Mouse (Mus musculus) monocyte, adult 2 months (primary cell): Measurements from ENCODE around the gene Ugcg.

ENCODE experiments used
- DNase-seq, 2 experiments: peaks; one replicate each; pipeline ENCODE4 v3.0.0; 2022; ENCODE audit warnings: low spot score in 2 of 2, low read depth in 1 of 2

Ugcg gene

DNA sequence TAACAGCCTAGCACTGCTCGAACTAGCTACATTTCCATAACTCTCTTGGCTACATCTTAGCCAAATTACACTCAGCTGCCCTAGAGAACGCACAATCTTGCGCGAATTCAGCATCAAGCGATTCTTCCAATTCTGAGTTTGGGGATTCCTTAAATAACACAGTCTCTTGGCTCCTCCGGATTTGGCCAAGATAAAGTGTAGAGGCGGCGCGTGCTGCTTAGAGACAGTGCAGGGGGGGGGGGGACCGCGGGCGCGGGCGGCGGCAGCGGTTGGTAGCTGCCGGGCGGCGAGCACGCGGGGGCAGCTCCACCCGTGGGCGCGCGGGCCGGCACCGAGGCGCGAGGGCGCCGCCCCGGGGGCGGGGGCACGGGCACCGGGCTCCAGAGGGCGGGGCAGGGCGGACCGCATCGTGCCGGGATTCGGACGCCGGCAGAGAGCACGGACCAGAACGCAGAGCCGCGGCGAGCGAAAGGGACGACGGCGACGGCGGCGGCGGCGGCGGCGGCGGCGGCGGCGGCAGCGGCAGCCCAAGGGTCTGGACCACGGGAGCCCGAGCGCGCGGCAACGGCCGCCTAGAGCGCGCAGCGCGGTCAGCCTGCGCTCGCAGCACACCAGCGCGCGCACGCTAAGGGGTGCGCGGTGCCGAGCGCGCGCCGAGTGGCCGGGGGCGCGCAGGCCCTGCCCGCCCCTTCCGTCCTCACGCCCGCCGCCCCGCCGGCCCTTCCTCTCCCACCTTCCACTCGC, at the start of gene Ugcg:
TSS of gene Ugcg (plus strand) at position 456 of the 744 bp plus-strand sequence.
- peak in 1 of 2 experiments; percentile 54 for DNase-seq

DNA sequence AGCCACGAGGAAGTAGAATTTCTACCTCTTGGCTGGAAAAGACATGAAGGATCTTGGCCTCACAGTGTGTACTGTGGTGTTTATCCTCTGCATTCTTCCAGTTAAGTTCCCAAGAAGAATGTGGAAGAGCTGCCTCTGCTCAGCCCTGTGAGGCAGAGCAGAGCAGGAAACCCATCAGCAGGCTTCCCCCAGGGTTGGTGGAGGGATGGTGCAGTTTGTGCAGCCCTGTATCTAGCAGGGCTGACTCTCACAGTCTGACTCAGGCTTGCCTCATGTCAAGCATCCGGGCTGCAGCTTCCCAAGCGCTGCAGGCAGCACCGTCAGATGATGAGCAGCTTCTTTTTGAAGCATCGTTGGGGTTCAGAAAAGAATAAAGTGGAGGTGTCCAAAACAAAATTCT, 40.0 kb upstream of the Ugcg start:
- no peak for DNase-seq

DNA sequence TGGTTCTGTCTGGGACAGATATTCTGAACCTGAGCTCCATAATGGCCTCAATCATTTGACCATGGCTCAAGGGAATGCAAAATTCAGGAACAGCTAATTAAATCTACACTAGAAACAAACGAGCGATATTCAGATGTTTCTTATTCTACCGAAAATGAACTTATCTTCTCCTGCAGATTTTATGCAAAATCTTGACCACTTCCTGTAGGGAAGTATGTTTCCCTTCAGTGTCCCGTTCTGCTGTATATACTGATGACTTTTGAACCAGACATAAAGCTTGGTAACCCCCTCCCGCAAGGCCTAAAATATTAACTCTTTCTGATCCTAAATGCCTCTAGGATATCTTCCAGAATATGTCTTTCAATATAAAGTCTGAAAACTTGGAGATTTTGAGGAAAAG, 38.1 kb upstream of the Ugcg start:
- no peak for DNase-seq

DNA sequence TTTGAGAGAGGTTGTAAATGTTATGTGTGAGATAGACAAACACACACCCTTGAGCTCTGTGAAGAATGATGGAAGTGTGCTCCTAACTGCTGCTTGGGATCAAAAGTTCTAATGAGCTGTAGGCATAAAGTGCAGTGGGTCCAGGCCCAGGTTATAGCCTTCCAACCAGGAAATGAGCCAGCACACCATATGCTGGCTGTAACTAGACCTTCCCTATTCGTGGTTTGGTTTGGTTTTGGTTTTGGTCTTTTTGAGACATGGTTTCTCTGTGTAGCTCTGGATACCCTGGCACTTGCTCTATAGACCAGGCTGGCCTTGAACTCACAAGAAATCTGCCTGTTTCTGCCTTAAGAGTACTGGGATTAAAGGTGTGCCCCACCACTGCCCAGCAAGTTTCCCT, 37.1 kb upstream of the Ugcg start:
- DNase-seq = no peak

DNA sequence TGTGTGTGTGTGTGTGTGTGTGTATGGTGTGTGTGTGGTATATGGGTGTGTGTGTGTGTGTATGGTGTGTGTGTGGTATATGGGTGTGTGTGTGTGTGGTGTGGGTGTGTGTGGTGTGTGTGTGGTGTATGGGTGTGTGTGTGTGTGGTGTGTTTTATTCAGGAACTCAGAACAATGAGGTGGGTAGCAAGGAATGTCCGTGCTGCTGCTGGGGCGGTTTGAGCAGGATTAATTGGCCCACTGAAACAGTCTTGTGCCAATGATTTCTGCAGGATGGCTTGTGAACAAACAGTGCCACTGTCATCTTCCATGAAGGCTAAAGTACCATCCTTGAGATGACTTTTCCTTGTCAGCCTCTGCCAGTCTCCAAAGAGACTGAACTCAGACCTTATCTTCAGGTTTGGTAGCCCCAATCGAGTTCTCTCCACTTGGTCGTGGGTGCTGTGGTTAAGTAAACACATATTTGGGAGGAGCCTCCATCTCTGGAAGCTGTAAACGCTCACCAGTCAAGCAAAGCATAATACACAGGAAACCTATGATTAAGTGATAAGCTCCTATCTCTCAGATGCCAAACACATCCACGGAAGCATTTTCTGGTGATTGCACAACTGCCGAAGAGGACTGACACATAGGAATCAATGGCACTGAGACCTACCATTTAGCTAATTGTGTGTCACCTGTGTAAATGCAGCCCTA, 32.0 kb upstream of the Ugcg start:
- DNase-seq = no peak

DNA sequence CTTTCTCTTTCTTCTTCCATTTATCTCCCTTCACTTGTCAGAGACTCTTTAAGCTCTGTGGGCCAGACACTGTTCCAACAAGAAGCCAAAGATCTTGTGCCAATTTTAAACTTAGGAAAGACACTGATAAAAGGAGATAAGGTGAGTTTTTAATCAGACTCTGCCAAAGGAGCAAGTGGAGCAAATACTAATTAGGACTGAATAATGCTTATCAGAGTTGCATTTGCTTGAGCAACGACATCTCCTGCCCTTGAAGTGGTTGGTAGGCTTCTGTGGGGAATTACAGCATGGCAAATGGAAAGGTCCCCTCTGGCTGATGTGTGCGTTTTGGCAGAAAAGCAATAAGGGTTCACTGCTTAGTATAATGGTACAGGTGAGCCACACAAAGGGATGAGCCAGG, 31.4 kb upstream of the Ugcg start:
- DNase-seq = no peak

DNA sequence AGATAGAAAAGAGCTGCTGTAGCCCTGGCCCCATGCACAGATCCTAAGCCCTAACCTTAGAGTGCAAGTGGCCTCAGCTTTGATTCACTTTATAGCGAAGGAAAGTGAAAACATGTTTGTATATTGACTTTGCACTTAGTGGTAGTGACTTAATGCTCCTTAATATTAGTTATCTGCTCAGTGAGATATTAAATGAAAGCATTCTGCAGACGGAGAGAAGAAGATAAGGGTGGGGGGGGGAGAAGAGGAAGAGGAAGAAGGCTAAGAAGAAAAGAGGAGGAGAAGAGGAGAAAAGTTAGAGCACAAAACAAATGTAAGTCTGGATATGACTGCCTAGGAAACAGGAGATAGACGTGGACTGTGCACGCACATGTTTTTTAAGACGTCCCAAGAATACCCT, 28.8 kb upstream of the Ugcg start:
- DNase-seq = no peak

DNA sequence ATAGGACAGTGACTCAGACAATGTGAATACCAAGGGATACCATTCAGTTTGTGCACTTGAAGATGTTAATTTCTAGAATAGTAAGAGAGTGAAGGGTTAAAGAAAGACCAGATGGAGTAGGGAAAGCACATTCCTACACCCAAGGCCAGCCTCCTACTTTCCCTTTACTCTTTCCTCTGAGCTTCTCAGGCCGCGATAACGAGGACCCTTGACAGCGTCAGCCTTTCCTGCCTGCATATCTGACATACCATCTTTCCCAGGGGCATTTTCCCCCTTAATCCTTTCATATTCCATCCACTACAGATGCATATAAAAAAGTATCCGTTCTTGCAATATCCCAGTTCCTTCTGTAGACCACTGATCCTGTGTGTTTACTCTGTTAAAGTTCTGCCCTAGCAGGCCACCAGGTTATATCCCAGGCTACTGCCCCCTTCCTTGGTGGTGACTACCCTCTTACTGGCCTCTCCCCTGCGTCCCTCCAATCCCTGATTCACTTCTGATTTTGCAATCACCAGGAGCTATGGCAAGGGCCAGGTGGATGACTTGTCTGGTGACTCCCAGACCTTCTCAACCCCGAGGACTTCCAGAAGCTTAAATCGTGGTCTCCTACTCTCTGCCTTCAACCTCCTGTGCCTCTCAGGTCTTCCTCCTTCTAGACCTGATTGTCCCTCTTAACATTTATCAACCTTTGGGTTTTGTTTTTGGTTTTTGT, 27.9 kb upstream of the Ugcg start:
- no peak for DNase-seq

DNA sequence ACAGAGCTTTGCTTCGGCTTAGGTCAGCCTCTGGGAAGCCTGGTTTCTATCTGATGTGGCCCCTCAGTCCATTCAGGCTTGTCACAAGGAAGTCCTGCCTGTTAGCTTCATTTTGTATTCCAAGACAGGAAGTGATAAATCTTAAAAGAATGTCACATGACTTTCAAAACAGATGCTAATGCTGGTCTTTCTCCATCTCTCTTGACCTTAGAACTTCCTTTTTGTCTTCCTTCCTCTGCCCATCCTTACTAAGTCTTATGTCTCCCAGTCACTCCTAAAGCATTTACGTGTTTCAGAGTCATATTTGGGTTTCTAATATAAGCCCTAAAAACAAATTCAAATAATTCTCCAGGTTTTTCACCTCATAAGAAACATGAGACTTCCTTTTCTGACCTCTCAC, 25.0 kb upstream of the Ugcg start:
- DNase-seq = no peak

DNA sequence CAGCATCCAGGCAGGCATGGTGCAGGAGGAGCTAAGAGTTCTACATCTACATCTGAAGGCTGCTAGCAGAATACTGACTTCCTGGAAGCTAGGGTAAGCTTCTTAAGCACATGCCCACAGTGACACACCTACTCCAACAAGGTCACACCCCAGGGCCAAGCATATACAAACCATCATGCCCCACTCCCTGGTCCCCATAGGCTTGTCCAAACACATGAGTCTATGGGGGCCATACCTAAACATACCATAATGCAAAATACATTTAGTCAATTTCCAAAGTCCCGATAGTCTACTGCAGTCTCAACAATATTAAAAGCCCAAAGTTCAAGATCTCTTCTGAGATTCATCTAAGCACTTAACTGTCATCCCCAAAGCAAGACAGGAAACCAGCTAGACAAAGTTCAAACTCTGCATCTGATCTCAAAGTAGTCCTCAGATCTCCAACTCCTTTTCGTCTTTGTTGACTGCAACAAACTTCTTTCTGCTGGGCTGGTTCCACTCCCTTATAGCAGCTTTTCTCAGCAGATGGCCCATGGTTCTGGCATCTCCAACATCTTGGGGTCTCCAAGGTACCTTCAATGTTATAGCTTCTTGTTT, 21.7 kb upstream of the Ugcg start:
- no peak for DNase-seq

DNA sequence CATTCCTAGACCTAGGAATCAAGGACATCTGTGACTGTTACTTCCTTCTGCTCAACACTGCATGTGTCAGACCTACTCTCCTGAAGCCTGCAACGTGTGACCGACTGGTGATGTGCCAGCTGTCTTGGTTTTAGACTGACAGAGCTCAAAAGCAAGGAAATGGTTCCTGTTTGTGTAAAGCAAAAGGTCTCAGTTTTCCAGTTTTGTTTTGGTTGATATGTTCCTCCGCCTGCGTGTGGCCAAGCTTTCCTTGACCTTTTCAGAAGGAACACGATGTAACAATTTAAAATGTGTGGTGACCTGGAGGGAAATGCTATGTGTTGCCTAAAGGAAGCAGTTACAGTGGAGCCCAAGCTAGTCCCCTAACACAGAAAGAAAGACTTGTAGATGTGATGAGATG, 19.1 kb upstream of the Ugcg start:
- DNase-seq = no peak

DNA sequence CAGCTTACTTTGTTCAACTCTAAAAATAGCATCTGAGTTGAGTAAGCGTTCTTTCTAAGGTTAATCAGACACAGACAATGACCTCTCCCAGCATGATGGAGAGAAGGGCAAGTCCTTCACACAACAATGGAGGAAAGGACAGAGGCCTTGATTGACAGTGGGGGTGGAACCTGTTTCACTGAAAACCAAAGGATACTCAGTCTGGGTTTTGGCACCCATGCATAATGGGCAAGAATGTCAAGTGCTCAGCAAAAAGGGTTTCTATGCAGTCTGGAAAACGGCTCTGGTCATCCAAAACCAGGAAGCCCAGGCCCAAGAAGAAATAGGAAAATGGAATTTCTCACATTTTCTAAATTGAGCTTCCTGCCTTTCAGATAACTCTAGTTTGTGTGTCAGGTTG, 16.4 kb upstream of the Ugcg start:
- DNase-seq = no peak

DNA sequence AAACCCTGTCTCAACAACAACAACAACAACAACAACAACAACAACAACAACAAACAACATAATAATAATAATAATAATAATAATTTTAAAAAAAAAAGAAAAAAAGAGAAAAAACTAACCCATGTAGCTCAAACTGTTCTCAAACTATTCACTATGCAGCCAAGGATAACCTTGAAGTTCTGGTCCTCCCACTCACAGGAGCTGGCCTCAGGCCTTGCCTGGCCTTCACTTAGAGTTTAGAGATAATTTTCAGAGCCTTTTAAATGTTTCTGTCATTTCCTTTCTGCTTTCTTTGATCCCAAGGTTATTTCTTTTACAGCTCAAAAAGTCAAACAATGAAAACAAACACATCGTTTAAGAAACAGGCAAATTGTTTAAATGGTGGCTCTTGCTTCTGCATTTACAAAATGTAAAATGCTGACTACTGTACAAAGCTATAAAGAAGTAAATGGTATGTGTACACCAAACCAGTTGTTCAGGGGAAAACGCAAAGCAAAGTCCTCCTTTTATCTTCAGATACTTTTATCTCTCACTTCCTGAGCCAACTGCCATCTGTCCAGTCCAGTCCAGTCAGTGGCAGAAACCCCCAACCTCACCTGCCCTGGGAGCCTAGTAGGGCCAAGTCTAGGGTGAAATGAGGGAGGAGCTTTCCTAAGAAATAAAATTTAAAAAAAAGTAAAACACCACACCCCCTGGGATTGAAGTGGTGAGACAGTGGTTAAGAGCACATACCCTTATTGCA, 15.7 kb upstream of the Ugcg start:
- DNase-seq = no peak

DNA sequence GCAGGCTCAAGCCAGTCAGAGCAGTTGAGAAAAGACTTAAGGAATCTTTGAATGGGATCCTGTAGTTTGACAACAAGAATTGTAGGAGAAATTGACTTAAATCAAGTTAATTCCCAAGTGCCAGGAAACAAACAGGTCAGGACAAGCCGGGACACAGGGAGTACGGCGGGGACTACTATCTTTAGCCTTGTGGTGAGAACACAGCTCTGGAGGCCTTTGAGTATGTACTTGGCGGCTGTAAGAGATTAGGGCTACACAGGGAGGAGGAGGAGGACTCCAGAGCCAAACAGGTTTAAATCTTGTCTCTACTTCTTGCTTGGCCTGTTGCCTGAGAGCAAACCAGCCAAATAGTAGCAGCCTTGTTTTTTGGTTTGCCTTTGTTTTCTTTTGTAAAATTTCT, 14.1 kb upstream of the Ugcg start:
- DNase-seq = no peak

DNA sequence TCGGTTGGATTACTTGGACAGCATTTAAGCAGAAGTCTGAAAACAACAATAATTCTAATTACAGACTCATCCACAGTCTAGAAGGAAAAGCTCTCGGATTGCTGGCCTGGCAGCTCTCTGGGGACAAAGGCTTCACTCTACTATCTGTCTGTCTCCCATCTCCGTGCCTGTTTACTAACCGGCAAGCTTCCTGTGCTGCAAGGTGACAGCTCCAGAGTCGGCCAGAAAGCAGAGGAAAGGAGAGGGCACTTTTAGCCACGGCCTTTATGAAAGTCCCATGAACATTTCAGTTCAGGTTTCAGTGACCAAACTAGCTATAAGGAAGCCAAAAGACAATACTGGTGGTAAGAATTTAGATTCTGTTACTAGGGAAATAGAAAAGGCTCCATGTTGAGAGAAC, 13.1 kb upstream of the Ugcg start:
- DNase-seq = no peak

DNA sequence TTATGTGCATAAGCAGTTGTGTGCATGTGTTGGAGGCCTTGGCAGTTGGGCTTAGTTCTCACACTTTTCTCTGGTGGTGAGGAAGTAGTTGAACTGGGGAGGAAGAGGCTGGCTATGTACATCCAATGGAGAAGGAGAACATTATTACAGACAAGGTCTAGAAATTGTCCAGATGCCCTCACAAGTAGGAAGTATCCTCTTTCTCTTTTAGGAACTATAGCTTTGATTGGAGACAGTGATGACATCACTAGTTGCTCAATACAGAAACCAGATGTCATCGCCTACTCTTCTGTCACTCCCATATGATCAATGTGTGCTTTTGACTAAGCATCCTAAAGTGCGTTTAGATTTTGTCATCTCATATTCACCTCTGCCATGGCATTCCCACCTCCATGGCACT, 11.5 kb upstream of the Ugcg start:
- peak in 1 of 2 experiments; percentile 21 for DNase-seq

DNA sequence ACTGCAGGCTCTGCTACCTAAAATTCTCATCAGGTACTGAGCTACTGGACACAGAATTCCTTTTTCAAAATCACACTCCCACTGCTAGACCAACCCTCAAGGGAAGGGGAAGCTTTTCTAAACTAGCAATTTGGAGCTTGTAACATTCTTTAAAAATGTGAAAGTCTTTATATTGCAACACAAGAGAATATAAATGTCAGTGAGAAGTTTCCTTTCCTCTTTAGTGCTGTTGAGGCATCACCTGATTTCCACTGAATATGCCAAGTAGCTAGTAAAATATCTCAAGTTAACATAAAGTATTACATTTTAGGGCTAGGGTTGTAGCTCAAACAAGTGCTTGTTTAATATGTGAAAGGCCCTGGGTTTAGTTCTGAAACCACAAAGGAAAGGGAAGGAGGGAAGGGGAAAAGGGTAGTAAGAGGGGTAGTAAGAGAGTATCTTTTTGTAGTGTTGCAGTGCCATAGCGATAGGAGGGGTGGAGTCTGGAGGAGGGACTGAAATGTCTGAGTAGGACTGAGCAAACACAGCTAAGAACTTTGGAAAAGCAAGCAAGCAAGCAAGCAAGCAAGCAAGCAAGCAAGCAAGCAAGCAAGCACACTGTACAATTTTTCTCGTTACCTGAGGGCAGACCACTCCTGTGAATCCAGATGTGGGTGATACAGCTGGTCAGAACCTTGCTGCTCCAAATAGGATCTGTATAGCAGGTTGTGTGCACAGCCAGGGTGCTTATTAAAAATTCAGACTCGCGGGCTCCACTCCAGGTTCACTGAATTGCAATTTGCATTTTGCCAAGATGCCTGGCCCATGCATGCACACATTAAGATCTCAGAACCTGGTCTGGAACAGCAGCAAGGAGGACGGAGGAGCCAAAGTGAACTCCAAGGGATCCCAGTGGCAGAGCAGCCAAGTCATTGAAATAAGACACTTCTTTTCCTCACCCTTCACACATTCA, 7.5 kb upstream of the Ugcg start:
- DNase-seq = no peak

DNA sequence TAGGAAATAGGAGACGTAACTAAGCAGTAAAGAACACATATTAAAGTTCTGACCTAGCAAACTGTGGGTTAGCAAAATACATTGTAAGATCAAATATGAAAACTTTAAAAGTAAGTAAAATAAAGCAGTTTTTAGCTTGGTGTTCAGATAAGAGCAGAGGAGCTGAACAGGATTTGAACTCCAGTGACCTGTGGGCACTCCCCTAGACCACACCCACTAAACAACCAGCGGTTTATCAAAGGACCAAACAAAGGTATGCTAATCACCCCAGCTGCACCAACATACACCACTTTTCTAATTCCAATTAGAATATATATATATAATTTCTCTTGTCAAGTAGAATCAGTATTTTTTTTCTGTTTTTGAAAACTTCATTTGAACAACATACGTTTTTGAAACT, 3.4 kb upstream of the Ugcg start:
- no peak for DNase-seq

DNA sequence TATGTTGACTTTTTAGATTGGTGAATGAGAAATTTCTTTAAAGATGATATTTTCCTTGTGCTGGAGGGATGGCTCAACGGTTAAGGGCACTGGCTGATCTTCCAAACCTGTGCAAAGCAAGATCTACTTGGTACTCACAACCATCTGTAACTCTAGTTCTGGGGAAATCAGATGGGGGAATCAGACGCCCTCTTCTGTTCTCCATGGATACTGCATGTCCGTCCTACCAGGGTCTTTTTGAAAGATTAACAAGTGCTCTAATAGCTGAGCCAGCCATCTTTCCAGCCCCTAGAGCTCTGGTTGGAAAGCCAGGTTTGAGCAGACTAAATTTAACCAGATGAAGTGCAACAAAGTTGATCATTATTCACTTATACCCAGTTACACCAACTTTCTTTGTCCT, 1.8 kb upstream of the Ugcg start:
- DNase-seq = no peak

DNA sequence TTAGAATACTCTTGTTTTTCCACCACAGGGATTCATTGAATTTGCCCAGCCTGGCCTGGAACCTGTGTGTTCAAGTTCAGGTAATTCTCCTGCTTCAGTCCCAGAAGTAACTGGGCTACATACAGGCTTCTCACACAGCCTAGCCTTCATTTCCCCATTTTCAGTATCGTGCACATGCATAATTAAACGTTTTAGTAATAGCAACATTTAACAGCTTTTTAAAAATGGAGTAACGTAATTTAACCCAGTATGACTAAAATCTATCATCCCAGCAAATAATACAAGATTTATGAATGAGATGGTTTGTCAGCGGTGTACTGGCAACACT, 619 bp upstream of the Ugcg start:
- no peak for DNase-seq
